Mouse (Mus musculus): ENCODE measurements around the gene Olfr720. TPM values are rescaled to one million over a fixed set of nuclear protein-coding genes. Genes with fewer than 3 reads are reported as not detected.

Gene Olfr720
- not detected in 2 replicates for polyA plus RNA-seq (2016; fragmentation: Nextera tagmentation; extraction: Ambion mirVana)

DNA sequence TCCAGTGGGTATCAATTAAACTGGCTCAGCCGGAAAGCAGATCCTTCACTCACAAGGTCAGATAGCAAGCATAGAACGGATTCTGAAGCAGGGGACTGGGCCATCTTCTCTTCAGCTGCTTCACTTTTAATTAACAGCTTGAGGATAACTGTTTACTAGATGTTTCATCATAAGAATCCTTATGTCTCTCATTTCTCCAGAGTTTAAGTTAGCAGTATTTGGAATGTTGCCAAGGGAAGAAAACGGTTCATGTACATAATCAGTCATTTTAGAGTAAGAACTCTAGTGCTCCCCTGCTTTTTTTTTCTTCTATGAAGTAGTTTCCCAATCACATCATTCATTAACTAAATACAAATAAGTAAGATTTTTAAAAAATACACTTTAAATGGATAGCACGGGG is at the start of gene Olfr720:
TSS of gene Olfr720 (minus strand) at position 101 of the 400 bp plus-strand sequence.
- Histone ChIP-seq H3K27me3 (no peaks in the 10 kb centered on the region), H3K27ac (no peak within 1 kb of the TSS), H3K9ac (no peak within 1 kb of the TSS), H3K4me3 (replicated peaks) (no peak within 1 kb of the TSS), H3K4me1 (no peaks in the 10 kb centered on the region), H3K9me3 (no peaks in the 10 kb centered on the region), H3K36me3 (replicated peaks) (no peaks in the 10 kb centered on the region), H3K4me2 (no peak within 1 kb of the TSS)
- no peak for ATAC-seq (ENCODE audit: low FRiP score)
- WGBS = 81% methylated on average over 4 of the region's 4 CpGs

Other genes starting within 250 kb of the Olfr720 start
- gene Atxn7, start 225.4 kb downstream of the Olfr720 start, polyA plus RNA-seq (2016; fragmentation: Nextera tagmentation; extraction: Ambion mirVana) = 6.9 and 11.1 TPM in 2 replicates
- 227 and 240 TPM in 2 replicates for gene Thoc7, start 225.0 kb downstream of the Olfr720 start, polyA plus RNA-seq (2016; fragmentation: Nextera tagmentation; extraction: Ambion mirVana)
- gene Psmd6, start 65.9 kb downstream of the Olfr720 start, polyA plus RNA-seq (2016; fragmentation: Nextera tagmentation; extraction: Ambion mirVana) = 292 TPM in 2 replicates
- not detected in 2 replicates for gene Olfr31, start 136.0 kb upstream of the Olfr720 start, polyA plus RNA-seq (2016; fragmentation: Nextera tagmentation; extraction: Ambion mirVana)
- 1.4 TPM in 2 replicates for gene Il3ra, start 159.4 kb upstream of the Olfr720 start, polyA plus RNA-seq (2016; fragmentation: Nextera tagmentation; extraction: Ambion mirVana)
- not detected in 2 replicates for gene Olfr721-ps1, start 214.5 kb upstream of the Olfr720 start, polyA plus RNA-seq (2016; fragmentation: Nextera tagmentation; extraction: Ambion mirVana)

Measured in forebrain, embryonic 12.5 days (tissue).